In the genomic region with DNA sequence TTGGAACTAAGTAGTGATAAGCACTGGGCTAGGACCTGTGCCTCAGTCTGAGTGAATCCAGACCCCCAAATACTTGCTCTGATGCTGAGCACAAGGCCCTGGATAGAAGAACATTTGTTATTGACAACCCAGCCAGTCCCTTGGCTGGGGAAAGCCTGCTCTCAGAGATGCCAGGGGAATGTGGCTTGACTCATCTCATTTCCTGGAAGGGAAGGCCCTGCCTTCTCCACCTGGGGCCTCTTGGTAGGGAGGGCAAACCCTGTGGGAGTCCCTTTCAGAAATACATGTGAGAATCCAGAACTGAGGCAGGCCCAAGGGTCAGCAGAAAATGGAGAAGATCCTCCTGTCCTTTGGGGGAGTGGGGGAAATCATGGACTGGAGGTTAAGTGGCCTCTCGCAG, we compare ENCODE assay signal across 25 mouse cellular contexts. TPM values are rescaled to one million over a fixed set of nuclear protein-coding genes. Genes with fewer than 3 reads are reported as not detected.
DNase-seq lines count a peak whose midpoint lies in the region; ATAC-seq and TF ChIP-seq lines count a peak whose summit lies in the region.
"Had no signal": no experiment of that assay in that cellular context is flagged by ENCODE, and none has a peak within 500 bp of the region (broad histone marks: within the 10 kb centered on the region; RNA-seq: fewer than 3 reads in every experiment).

No protein-coding gene starts in this region.

- H3K4me1 ChIP-seq in CH12.LX (ENCODE audit: control insufficient read depth in 1 of 2, insufficient read depth in 2 of 2): peaks cover 46 to 83% of the 10 kb centered on the region in 2 experiments
- H3K4me1 ChIP-seq: embryonic facial prominence, embryonic 12.5 days had no signal

- no peak for ATAC-seq in CD4-positive, CD25-positive, alpha-beta regulatory T cell, adult 4 months
- ATAC-seq: activated CD4-positive, CD25-positive, alpha-beta regulatory T cell, adult 4 months; forebrain, embryonic 13.5 days; forebrain, embryonic 15.5 days; forebrain, postnatal 0 days had no signal

- H3K27ac ChIP-seq in CH12.LX (ENCODE audit: insufficient read depth, low read depth): no peak overlapping the region; the same call in 1 of the 2 replicates
- H3K27ac ChIP-seq: embryonic facial prominence, embryonic 10.5 days; embryonic facial prominence, embryonic 12.5 days; forebrain, embryonic 13.5 days; forebrain, embryonic 15.5 days had no signal

- H3K36me3 ChIP-seq in CH12.LX (replicated peaks in 1 of 2; ENCODE audit: control insufficient read depth in 1 of 2, insufficient read depth in 1 of 2, low read length in 1 of 2): no peaks in the 10 kb centered on the region
- H3K36me3 ChIP-seq: embryonic facial prominence, embryonic 10.5 days; embryonic facial prominence, embryonic 12.5 days; forebrain, embryonic 15.5 days; G1E had no signal

- no peak for TF ChIP-seq CTCF in CH12.LX (conservative IDR thresholded peaks at IDR 0.05 in 1 of 2, IDR thresholded peaks at IDR 0.05 in 1 of 2; ENCODE audit: low read depth in 2 of 2, low read length in 2 of 2)

- no peaks in the 10 kb centered on the region; the same call in 1 of the 2 replicates for H3K79me2 ChIP-seq in CH12.LX (replicated peaks; ENCODE audit: control insufficient read depth, extremely low read depth, insufficient read depth, poor library complexity, severe bottlenecking)

- in situ Hi-C loops in CH12.LX (cut with MboI; ENCODE audit: low pct_ligation_motif_present, low pct_unique_long_range_greater_than_20kb, low sequenced_read_pairs): no loop called here

- H3K9ac ChIP-seq in CH12.LX (ENCODE audit: insufficient read depth, low read depth): no peak overlapping the region
- H3K9ac ChIP-seq: embryonic facial prominence, embryonic 12.5 days; forebrain, embryonic 13.5 days; forebrain, embryonic 15.5 days; forebrain, postnatal 0 days had no signal

- no peak for TF ChIP-seq RAD21 in CH12.LX (IDR thresholded peaks at IDR 0.05; ENCODE audit: low read depth, low read length)

- dilution Hi-C loops in CH12.LX (cut with MboI; ENCODE audit: extremely low pct_ligation_motif_present, extremely low pct_unique_long_range_greater_than_20kb, low sequenced_read_pairs): no loop called here

- H3K27me3 ChIP-seq in CH12.LX (replicated peaks): no peaks in the 10 kb centered on the region
- H3K27me3 ChIP-seq: forebrain, embryonic 15.5 days had no signal

- H3K9me3 ChIP-seq in CH12.LX (replicated peaks; ENCODE audit: low read length): no peaks in the 10 kb centered on the region
- H3K9me3 ChIP-seq: embryonic facial prominence, embryonic 10.5 days; embryonic facial prominence, embryonic 12.5 days; forebrain, embryonic 13.5 days; forebrain, embryonic 15.5 days had no signal

- no peak for DNase-seq in CH12.LX (ENCODE audit: extremely low read depth)
- DNase-seq in NIH3T3 (ENCODE audit: low read depth): peak; percentile 82
- no peak for DNase-seq in yolk sac, embryonic 10.5 days (ENCODE audit: low spot score)
- no peak for DNase-seq in MN1 (ENCODE audit: low spot score)
- DNase-seq: adrenal gland, adult 8-10 months; adrenal gland, postnatal 14 days; adrenal gland, postnatal 36 days; B cell, adult 2 months; cerebellum, adult 11-12 months; cerebellum, adult 2 months; cerebellum, adult 9-10 months; cerebellum, postnatal 10 days; cerebellum, postnatal 25 days; forebrain, postnatal 0 days had no signal

- no peak overlapping the region for H3K4me3 ChIP-seq in CH12.LX (replicated peaks in 1 of 3; ENCODE audit: low read depth in 2 of 3, low read length in 2 of 3, poor library complexity in 1 of 3)
- H3K4me3 ChIP-seq: embryonic facial prominence, embryonic 10.5 days; embryonic facial prominence, embryonic 12.5 days; forebrain, embryonic 13.5 days; forebrain, embryonic 15.5 days had no signal

- TF ChIP-seq POLR2A in CH12.LX (IDR thresholded peaks at IDR 0.05; ENCODE audit: low read depth, low read length): no peak

- no peak overlapping the region for H3K4me2 ChIP-seq in CH12.LX (ENCODE audit: insufficient read depth, low read depth, poor library complexity, severe bottlenecking)
- H3K4me2 ChIP-seq: embryonic facial prominence, embryonic 12.5 days; forebrain, embryonic 13.5 days; forebrain, embryonic 15.5 days had no signal

- TF ChIP-seq EP300 in CH12.LX (IDR thresholded peaks at IDR 0.05; ENCODE audit: low read length): no peak

TF ChIP-seq in CH12.LX, 34 proteins besides CTCF, POLR2A, EP300 and RAD21:
- 0 out of 2 replicates have a peak, but pooled peaks have one; percentile 24 for TF ChIP-seq MAZ (IDR thresholded peaks at IDR 0.05; ENCODE audit: low read depth, low read length)
- TF ChIP-seq ETS1 (conservative IDR thresholded peaks at IDR 0.05; ENCODE audit: low read depth, low read length): peak; percentile 55; the same call in 1 of the 2 replicates
- no peak for TF ChIP-seq BHLHE40 (IDR thresholded peaks at IDR 0.05; ENCODE audit: low read depth, low read length)
- TF ChIP-seq TCF12 (IDR thresholded peaks at IDR 0.05; ENCODE audit: low read depth, low read length): no peak
- no peak for TF ChIP-seq JUN (IDR thresholded peaks at IDR 0.05; ENCODE audit: insufficient read depth, low read depth, low read length)
- no peak for TF ChIP-seq UBTF (IDR thresholded peaks at IDR 0.05; ENCODE audit: low read depth, low read length)
- TF ChIP-seq MAFK (IDR thresholded peaks at IDR 0.05; ENCODE audit: insufficient replicate concordance, low read length): no peak
TF ChIP-seq in CH12.LX: peak in this region for 2.

RNA-seq across cellular contexts. Expression of a gene that starts 37.1 kb away (rescaled TPM):
- not detected in 2 replicates for total RNA-seq in CH12.LX (2012; rRNA removed)
- total RNA-seq in CH12.LX (2014; rRNA removed): not detected in 2 replicates
- polyA plus RNA-seq in CH12.LX (2012; ENCODE audit: insufficient read length, low read depth): 22.0 TPM in 1 of 2 replicates, not detected in the other
- polyA plus RNA-seq in CD4-positive, CD25-positive, alpha-beta regulatory T cell, adult 4 months (2017; shearing (Covaris generic)): not detected
- total RNA-seq: adrenal gland, adult 18-20 months; adrenal gland, adult 8-10 months; adrenal gland, postnatal 14 days; adrenal gland, postnatal 36 days; forebrain, postnatal 0 days; G1E had no signal
- polyA plus RNA-seq: activated CD4-positive, CD25-positive, alpha-beta regulatory T cell, adult 4 months; cerebellum, adult 2 months; cortical plate, adult 2 months; embryonic facial prominence, embryonic 10.5 days; embryonic facial prominence, embryonic 12.5 days; embryonic facial prominence, embryonic 14.5 days; forebrain, embryonic 11.5 days; forebrain, embryonic 13.5 days; forebrain, embryonic 15.5 days; forebrain, postnatal 0 days; G1E had no signal
